Mouse (Mus musculus): Measurements from ENCODE around the gene Capn2. TPM values are rescaled to one million over a fixed set of nuclear protein-coding genes. Genes with fewer than 3 reads are reported as not detected.

Gene Capn2
- total and polyA plus RNA-seq, 2 experiments from 2014 or later, result 62.6 to 71.2 TPM

DNA sequence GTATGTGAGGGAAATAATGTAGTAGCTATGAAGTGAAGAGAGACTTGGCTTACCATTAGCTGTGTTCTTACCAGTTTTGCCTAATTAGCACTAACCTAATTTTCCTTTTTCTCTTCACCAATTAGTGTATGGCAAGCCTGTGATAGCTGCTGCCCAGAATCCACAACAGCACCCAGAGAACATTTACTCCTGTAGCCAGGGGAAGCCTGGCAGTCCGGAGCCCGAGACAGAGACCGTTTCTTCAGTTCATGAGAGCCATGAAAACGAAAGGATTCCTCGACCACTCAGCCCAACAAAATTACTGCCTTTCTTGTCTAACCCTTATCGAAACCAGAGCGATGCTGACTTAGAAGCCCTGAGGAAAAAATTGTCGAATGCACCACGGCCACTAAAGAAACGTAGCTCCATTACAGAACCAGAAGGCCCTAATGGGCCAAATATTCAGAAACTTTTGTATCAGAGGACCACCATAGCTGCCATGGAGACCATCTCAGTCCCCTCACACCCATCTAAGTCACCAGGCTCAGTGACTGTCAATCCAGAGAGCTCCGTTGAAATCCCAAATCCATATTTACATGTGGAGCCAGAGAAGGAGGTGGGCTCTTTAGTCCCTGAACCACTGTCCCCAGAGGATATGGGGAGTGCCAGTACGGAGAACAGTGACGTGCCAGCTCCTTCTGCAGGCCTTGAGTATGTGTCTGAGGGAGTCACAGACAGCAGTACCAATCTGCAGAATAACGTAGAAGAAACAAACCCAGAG, 69.0 kb downstream of the Capn2 start:
- Histone ChIP-seq H3K4me1 (ENCODE audit: control insufficient read depth, insufficient read depth) (no peaks in the 10 kb centered on the region; the same call in 1 of the 2 replicates), H3K9ac (replicated peaks; ENCODE audit: low read depth, low read length) (no peak overlapping the region), H3K27ac (ENCODE audit: low read depth) (no peak overlapping the region), H3K4me2 (ENCODE audit: low read depth, low read length) (no peak overlapping the region), H3K9me3 (replicated peaks; ENCODE audit: control insufficient read depth, low read length) (no peaks in the 10 kb centered on the region), H3K4me3 (ENCODE audit: low read depth, low read length) (no peak overlapping the region), H3K27me3 (ENCODE audit: control insufficient read depth, insufficient read depth, low read length) (no peaks in the 10 kb centered on the region), H3K36me3 (replicated peaks; ENCODE audit: control insufficient read depth, insufficient read depth, low read length) (peaks cover 69% of the 10 kb centered on the region)
- DNase-seq (ENCODE audit: low spot score) (no peak), ATAC-seq (ENCODE audit: insufficient read depth, low read depth) (no peak)
- TF ChIP-seq CTCF (IDR thresholded peaks at IDR 0.05; ENCODE audit: low read depth) (no peak), EP300 (IDR thresholded peaks at IDR 0.05; ENCODE audit: low read depth) (no peak)
- WGBS, result 95% methylated on average over 14 of the region's 14 CpGs

DNA sequence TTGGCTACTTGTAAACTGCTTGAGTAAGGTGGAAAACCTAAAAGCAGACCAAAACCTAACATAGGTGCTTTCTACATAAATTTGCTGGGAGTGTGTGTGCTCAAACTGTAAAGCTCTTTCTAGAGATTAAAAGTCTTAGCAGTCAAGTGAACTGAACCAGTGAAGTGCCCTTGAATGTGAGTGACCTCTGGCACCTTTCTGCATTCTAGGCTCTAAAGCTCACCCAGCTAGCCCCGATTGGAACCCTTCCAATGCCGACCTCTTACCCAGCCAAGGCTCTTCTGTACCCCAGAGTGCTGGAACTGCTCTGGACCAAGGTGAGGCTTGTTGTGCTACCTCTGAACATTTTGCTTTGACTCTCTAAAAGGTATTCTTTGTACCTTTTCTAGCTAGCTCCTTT, 73.3 kb downstream of the Capn2 start:
- 39% methylated on average over 2 of the region's 2 CpGs for WGBS
- Histone ChIP-seq H3K9ac (replicated peaks; ENCODE audit: low read depth, low read length) (no peak overlapping the region), H3K36me3 (replicated peaks; ENCODE audit: control insufficient read depth, insufficient read depth, low read length) (peaks cover 74% of the 10 kb centered on the region), H3K9me3 (replicated peaks; ENCODE audit: control insufficient read depth, low read length) (no peaks in the 10 kb centered on the region), H3K4me2 (ENCODE audit: low read depth, low read length) (no peak overlapping the region), H3K4me1 (ENCODE audit: control insufficient read depth, insufficient read depth) (peaks cover 10% of the 10 kb centered on the region), H3K27me3 (ENCODE audit: control insufficient read depth, insufficient read depth, low read length) (no peaks in the 10 kb centered on the region), H3K4me3 (ENCODE audit: low read depth, low read length) (no peak overlapping the region), H3K27ac (ENCODE audit: low read depth) (peak overlapping the region; percentile 57)
- ATAC-seq (ENCODE audit: insufficient read depth, low read depth) (no peak; the same call in 1 of the 2 replicates), DNase-seq (ENCODE audit: low spot score) (no peak)
- TF ChIP-seq EP300 (IDR thresholded peaks at IDR 0.05; ENCODE audit: low read depth), result no peak
- TF ChIP-seq CTCF (IDR thresholded peaks at IDR 0.05; ENCODE audit: low read depth), result no peak

DNA sequence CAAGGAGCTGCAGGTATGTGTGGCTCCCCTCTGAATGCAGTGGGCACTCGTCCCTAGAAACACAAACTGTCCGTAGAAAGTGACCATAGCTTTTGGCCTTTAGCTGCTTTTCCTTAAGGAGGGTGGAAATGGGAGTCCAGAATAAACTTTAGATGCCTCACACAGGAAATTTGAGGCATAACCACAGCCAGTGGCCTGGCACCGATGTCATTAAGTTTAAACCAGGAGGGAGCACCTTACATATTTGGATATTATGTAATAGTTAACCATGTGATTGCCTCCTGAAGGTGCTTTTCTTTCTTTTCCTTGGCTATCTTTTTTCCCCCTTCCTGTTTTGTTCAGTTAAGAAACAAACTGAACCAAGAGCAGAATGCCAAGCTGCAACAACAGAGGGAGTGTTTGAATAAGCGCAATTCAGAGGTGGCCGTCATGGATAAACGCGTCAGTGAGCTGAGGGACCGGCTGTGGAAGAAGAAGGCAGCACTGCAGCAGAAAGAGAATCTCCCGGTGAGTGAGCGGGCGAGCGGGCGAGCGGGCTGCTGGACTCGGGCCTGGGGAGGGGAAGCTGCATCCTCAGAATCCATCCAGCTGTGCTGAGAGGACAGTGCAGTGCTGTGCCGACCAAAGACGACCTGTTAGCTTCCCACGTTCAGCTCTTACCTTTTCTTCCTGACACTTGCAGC, 75.5 kb downstream of the Capn2 start:
- no peak overlapping the region for H3K27ac ChIP-seq (ENCODE audit: low read depth)
- TF ChIP-seq CTCF (IDR thresholded peaks at IDR 0.05; ENCODE audit: low read depth), result no peak
- TF ChIP-seq EP300 (IDR thresholded peaks at IDR 0.05; ENCODE audit: low read depth), result no peak
- no peak overlapping the region for H3K9ac ChIP-seq (replicated peaks; ENCODE audit: low read depth, low read length)
- no peak overlapping the region for H3K4me2 ChIP-seq (ENCODE audit: low read depth, low read length)
- no peaks in the 10 kb centered on the region for H3K9me3 ChIP-seq (replicated peaks; ENCODE audit: control insufficient read depth, low read length)
- peaks cover 69% of the 10 kb centered on the region for H3K36me3 ChIP-seq (replicated peaks; ENCODE audit: control insufficient read depth, insufficient read depth, low read length)
- no peaks in the 10 kb centered on the region for H3K27me3 ChIP-seq (ENCODE audit: control insufficient read depth, insufficient read depth, low read length)
- WGBS, result 85% methylated on average over 18 of the region's 18 CpGs
- no peak for ATAC-seq (ENCODE audit: insufficient read depth, low read depth)
- no peak for DNase-seq (ENCODE audit: low spot score)
- H3K4me1 ChIP-seq (ENCODE audit: control insufficient read depth, insufficient read depth), result peaks cover 10% of the 10 kb centered on the region
- no peak overlapping the region for H3K4me3 ChIP-seq (ENCODE audit: low read depth, low read length)

DNA sequence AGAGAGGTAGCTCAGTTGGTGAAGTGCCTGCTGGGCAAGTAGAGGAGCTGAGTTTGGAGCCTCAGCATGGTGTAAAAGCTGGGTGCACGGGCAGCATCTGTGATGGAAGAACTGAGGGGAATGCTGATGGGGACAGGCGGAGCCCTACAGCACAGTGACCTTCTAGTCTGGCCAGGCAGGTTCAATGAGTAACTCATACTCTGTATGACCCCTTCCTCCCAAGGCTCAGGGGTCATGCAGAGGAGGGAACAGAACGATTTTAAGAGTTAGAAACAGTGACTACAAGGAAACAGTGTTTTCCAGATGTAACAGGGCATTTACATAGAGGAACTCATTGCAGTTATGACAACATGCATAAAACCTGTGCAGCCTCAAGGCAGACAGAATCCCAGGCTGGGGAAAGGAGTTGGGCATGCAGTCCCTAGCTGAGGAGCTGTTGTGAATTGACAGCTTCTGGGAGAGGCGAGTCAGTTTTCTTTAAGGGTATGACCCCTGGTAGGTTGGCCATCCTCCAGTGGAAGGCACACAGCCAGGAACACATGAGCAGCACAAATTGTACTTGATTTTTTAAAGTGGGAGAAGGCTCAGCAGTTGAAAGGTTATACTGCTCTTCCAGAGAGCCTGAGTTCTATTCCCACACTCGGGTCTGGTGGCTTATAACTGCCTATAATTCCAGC, 77.7 kb downstream of the Capn2 start:
- Histone ChIP-seq H3K9me3 (replicated peaks; ENCODE audit: control insufficient read depth, low read length) (no peaks in the 10 kb centered on the region), H3K27me3 (ENCODE audit: control insufficient read depth, insufficient read depth, low read length) (no peaks in the 10 kb centered on the region), H3K9ac (replicated peaks; ENCODE audit: low read depth, low read length) (no peak overlapping the region), H3K4me2 (ENCODE audit: low read depth, low read length) (no peak overlapping the region), H3K27ac (ENCODE audit: low read depth) (peak overlapping the region; percentile 64), H3K4me1 (ENCODE audit: control insufficient read depth, insufficient read depth) (peaks cover 10% of the 10 kb centered on the region), H3K36me3 (replicated peaks; ENCODE audit: control insufficient read depth, insufficient read depth, low read length) (peaks cover 60% of the 10 kb centered on the region), H3K4me3 (ENCODE audit: low read depth, low read length) (no peak overlapping the region)
- peak; percentile 69 for DNase-seq (ENCODE audit: low spot score)
- ATAC-seq (ENCODE audit: insufficient read depth, low read depth), result peak; percentile 84
- TF ChIP-seq EP300 (IDR thresholded peaks at IDR 0.05; ENCODE audit: low read depth) (0 out of 2 replicates have a peak, but pooled peaks have one; percentile 41), CTCF (IDR thresholded peaks at IDR 0.05; ENCODE audit: low read depth) (no peak)
- WGBS, result 57% methylated on average over 5 of the region's 5 CpGs

DNA sequence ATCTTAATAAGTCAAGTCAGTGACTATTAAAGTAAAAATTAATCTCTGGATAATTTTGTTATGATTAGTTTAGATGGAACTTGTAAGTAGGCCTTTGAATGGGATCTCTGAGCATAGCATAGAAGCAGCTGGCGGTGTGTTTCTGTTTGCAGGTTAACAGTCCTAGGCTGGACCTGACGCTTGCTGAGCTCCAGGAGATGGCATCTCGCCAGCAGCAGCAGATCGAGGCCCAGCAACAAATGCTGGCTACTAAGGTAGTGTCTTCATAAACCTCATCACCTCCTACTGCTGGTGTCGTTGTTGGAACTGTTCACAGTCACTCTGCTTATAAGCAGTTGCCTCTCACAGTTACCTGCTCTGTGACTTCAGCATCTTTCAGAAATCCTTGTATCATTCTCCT, 80.7 kb downstream of the Capn2 start:
- no peak for TF ChIP-seq CTCF (IDR thresholded peaks at IDR 0.05; ENCODE audit: low read depth)
- no peak for TF ChIP-seq EP300 (IDR thresholded peaks at IDR 0.05; ENCODE audit: low read depth)
- no peaks in the 10 kb centered on the region for H3K27me3 ChIP-seq (ENCODE audit: control insufficient read depth, insufficient read depth, low read length)
- H3K4me3 ChIP-seq (ENCODE audit: low read depth, low read length), result no peak overlapping the region
- ATAC-seq (ENCODE audit: insufficient read depth, low read depth) (no peak), DNase-seq (ENCODE audit: low spot score) (no peak)
- peaks cover 10% of the 10 kb centered on the region for H3K4me1 ChIP-seq (ENCODE audit: control insufficient read depth, insufficient read depth)
- 67% methylated on average over 5 of the region's 5 CpGs for WGBS
- no peak overlapping the region for H3K9ac ChIP-seq (replicated peaks; ENCODE audit: low read depth, low read length)
- H3K27ac ChIP-seq (ENCODE audit: low read depth), result no peak overlapping the region
- H3K36me3 ChIP-seq (replicated peaks; ENCODE audit: control insufficient read depth, insufficient read depth, low read length), result peaks cover 55% of the 10 kb centered on the region
- no peak overlapping the region for H3K4me2 ChIP-seq (ENCODE audit: low read depth, low read length)
- no peaks in the 10 kb centered on the region for H3K9me3 ChIP-seq (replicated peaks; ENCODE audit: control insufficient read depth, low read length)
